Mouse (Mus musculus) E14TG2a.4 (cell line): ENCODE results near the gene Fbxl16.
A peak's percentile ranks its signal among the peaks of the same experiment; 100 is the strongest.

Experiments used
- CTCF ChIP-seq: conservative IDR thresholded peaks from 2 replicates; pipeline ENCODE4 v1.5.1; 2014; ENCODE audit warnings: low read length
- NANOG ChIP-seq: IDR thresholded peaks from 2 replicates; pipeline ENCODE4 v1.6.1; 2014; ENCODE audit warnings: borderline replicate concordance, low read length, mixed read lengths
- POU5F1 ChIP-seq: IDR thresholded peaks from 2 replicates; pipeline ENCODE4 v1.6.1; 2014; ENCODE audit warnings: low read length, borderline replicate concordance

DNA sequence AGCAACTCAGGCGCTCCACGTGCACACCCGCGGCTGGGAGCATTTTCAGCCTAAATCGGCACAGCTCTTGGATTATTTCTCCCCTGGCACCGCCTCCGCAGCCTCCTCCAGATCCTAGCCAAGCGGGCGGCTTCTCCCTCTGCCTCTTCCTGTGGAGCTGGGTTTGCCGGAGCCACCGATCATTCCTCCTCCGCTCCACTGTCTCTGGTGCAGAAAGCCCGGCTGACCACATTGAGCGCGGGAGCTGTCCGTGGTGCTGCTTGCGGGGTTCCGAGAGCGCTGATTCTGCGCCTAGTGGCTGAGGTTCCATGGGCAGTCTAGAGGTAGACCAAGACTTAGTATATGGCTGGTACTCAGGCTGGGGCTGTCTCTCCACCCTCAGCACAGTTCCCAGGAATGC, 4.6 kb downstream of the Fbxl16 start:
- peak; percentile 38 for TF ChIP-seq CTCF
- no peak for TF ChIP-seq POU5F1
- no peak for TF ChIP-seq NANOG
